Mouse (Mus musculus) large intestine, adult 2 months (tissue): ENCODE results near the gene Peli2. TPM values are rescaled to one million over a fixed set of nuclear protein-coding genes. Genes with fewer than 3 reads are reported as not detected.

ENCODE experiments used
- DNase-seq: peaks from one replicate; pipeline ENCODE4 v3.0.0-alpha.2; 2012; ENCODE audit warnings: low read depth, low spot score
- WGBS: fragments of 180-500 bp; shearing (Covaris S2); methylation state at CpG from one replicate; pipeline ENCODE4 v1.1.7; 2018; 5-methylcytosine and 5-hydroxymethylcytosine counted together
- polyA plus RNA-seq: library from polyadenylated mRNA; depleted of rRNA; stranded (reverse); fragments of >200 nt; gene quantifications from 2 replicates; pipeline ENCODE4 v1.2.3, GENCODE M21; 2012

Gene Peli2
- polyA plus RNA-seq, 1 experiment = 2.4 TPM

DNA sequence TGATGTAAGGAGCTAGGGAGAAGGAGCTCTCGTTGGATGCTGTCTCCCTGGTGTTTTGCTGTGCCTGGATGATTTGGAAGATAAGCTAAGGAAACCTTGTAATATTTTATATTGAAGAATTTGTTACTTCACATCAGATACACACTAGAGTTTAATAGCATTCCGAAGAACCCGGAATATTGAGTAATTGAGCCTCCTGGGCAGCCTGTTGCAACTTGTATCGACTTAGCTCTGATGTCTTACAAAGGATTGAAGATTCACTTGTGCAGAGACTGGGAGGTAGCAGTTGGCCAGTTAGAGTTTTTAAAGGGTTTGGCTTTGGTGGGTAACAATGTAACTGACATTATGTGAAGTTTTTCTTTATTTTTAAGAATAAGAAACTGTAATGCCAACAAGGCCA is 53.7 kb downstream of the Peli2 start:
- WGBS = 74% methylated on average over 4 of the region's 4 CpGs

DNA sequence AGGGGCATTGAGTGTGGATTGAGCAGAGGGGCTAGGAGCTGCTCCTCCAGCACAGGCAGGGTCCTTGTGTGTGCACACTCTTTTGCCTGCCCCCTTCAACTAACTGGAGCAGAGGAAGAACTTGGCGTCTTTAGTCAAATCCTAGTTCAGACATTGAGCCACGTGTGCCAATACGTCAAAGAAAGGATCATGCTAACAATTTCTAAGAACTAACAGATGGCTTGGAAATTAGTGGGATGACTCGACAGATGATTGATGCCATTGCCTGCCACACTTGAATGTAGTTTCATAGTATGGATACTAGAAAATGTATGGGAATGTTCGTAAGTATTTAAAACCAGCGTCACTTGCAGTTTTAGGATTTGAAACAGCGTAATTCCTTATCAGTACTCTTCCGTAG is 54.5 kb downstream of the Peli2 start:
- 96% methylated on average over 8 of the region's 8 CpGs for WGBS

More for the DNA sequence above, 53.7 kb downstream of the Peli2 start:
- DNase-seq = no peak

DNA sequence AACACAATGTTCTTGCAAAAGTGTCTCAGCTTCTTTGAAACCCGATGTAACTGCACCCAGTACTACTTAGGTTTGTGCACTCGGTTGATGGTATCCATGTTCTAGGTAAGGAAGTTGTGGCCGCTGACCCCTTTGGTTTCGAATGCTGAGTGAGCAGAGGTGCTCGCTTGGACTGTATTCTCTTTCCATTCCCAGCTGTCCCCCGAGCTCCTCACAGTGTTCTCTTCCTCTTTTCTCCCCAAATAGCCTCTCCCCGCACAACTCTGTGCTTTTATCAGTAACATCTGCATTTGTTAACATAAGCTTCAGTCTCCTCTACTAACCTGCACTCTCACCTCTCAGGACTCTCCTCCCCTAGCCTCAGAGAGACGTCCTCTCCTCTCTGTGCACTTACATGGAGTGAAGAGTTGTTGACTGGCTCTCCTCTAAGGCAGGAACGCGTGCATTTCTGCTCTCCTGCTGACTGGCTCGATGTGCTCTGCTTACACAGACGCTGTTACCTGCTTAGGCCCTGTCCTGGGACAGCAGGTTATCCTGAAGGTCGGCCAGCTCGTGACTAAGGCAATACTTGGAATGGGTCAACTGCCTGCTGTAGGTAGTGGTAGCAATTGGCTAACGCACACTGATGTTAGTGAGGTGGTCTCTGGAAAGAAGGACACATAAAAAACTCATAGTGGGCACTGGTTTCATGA is 57.8 kb downstream of the Peli2 start:
- 85% methylated on average over 15 of the region's 15 CpGs for WGBS
- DNase-seq = no peak

More for the DNA sequence above, 54.5 kb downstream of the Peli2 start:
- DNase-seq = no peak

DNA sequence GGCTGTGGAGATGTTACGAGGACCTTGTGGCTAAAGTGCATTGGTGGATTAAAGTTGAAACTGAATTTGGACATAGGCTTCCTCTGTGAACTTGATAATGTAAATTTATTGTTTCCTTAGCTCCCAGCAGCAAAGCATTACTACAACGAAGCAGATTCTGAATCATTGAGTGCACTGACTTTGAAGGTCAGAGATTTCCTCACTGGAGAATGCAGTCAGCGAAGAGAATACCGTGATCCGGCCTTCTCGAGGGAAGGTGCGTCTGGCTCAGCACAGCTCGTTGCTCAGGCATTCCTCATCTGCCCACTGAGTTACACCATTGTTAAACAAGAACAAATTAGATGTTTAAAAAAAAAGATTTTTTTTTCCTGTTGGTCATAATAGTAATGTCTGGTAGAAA is 58.4 kb downstream of the Peli2 start:
- no peak for DNase-seq
- WGBS = 87% methylated on average over 8 of the region's 8 CpGs

DNA sequence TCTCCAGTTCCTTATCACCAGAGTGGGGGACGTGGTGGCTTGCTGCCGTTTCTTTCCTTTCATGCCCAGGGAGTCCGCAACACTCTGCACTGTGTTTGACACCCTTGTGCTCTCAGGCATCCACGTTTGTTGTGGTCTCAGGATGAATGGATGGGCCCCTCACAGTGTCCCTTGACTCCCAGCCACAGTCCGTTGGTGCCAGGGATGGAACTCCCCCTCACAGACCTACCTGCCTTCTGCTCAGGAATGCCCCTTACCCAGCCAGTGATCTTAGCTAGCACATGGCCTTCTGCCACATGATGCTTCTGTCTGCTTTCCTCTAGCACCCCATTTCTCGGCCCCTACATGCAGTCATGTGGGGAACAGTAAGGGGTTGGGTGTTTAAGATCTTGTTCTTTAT is 65.7 kb downstream of the Peli2 start:
- WGBS = 91% methylated on average over 6 of the region's 6 CpGs
- DNase-seq = no peak

DNA sequence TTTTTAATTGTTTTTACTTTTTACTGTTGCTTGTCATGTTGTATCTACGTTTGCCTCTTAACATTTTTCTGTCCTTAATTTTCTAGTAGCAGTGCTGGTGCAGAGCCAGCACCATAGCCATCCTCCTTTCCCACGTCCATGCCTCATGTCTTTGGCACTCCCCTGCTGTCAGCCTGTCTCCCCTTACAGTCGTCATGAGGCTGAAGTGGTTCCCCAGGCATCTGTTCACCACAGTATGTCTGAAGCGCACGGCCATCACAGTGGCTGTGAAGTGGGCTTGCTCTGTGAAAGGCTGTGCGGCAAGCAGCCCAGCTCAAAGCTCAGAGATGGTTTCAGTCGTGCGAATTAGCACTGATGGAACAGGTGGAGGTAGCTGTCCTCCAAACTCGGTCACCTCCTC is 66.5 kb downstream of the Peli2 start:
- no peak for DNase-seq
- WGBS = 89% methylated on average over 9 of the region's 9 CpGs

DNA sequence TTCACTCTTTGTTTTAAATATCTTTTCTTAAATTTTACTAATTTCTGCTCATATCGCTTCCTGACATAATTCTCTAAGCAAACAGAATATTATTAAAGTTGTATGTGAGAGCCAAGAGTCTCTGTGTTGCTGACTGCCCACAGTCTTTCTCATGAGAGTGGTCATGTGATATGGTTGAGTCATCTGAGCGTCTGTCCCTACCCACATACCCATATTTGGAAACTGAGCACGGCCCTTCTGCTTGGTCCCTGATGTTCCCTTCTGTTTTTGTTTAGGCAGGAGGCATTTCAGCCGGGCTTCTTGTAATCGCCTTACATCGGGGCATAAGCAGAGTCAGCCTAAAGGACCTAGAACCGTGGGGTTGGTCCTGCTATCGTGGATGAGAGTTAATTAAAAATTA is 68.7 kb downstream of the Peli2 start:
- no peak for DNase-seq
- WGBS = 69% methylated on average over 8 of the region's 8 CpGs

DNA sequence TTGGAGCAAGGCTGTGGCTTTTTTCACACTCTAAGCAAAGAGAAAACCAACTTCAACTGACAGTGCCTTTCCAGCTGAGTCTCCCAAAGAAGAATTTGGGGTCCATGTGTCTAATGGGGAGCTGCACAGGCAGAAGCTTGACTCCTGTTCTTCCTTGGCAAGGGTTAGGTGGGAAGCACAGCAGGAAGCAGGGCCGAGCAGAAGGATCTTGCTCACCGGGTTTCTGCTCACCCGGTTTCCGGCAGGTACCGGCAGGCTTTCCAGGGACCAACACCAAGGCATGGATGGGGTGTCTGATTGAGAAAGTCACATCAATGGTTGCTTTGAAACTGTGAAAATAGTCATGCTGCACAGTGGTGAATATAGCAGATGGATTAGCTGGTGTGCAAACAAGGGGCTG is 70.3 kb downstream of the Peli2 start:
- DNase-seq = no peak
- WGBS = 79% methylated on average over 5 of the region's 5 CpGs

DNA sequence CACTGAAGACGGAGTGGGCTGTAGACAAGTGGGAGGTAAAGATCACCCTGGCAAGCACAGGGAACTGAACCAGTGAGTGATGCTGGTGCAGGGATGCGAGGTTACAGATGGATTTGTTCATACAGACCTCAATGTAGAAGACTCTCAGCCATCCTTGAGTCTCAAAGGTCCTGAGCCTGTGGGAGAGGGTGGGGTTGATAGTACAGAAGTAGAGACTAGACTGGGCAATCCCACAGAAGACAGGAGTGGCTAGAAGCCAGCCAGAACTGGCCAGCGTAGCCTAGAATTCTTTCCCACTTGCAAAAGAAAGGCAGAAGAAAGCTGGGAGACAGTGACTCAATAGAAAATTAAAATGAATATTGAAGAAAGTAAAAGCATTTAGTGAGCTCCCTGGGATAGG is 71.3 kb downstream of the Peli2 start:
- WGBS = 77% methylated on average over 3 of the region's 3 CpGs
- DNase-seq = no peak

DNA sequence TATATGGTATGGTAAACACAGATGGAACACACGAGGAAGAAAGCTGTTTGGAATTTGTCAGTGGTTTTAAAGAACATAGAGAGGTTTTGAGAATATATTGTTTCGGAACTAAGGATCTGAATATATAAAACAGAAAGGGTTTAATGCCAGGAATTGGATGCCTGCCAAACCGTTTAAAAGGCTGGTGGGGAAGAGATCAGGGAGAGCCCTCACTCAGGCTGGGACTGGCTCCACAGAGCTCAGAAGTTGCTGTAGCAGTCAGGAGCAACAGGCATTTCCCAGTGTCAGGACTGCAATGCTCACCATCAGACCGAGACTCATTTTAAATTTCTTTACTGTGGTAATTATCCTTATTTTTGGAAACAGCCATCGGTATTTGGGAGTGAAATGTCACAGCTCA is 76.2 kb downstream of the Peli2 start:
- 45% methylated on average over 5 of the region's 5 CpGs for WGBS

DNA sequence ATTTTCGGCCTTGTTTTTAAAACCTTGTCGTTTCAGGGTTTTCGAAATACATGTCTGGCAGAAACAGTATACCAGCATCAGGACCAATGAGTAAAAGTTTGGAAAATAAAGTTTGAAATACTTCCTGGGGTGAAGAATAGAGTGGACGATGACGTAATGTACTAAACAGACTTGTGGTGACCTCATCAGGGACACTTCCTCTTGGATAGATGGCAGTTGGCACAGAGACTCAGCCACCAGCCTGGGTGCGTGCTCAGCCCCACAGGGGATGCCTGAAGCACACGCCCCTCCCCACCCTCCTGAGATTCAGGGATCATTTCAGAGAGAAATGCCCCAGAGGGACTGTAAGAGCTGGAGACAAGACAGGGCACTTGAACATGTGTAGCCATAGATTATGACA is 76.7 kb downstream of the Peli2 start:
- no peak for DNase-seq
- 46% methylated on average over 7 of the region's 7 CpGs for WGBS

More for the DNA sequence above, 76.2 kb downstream of the Peli2 start:
- DNase-seq = no peak

DNA sequence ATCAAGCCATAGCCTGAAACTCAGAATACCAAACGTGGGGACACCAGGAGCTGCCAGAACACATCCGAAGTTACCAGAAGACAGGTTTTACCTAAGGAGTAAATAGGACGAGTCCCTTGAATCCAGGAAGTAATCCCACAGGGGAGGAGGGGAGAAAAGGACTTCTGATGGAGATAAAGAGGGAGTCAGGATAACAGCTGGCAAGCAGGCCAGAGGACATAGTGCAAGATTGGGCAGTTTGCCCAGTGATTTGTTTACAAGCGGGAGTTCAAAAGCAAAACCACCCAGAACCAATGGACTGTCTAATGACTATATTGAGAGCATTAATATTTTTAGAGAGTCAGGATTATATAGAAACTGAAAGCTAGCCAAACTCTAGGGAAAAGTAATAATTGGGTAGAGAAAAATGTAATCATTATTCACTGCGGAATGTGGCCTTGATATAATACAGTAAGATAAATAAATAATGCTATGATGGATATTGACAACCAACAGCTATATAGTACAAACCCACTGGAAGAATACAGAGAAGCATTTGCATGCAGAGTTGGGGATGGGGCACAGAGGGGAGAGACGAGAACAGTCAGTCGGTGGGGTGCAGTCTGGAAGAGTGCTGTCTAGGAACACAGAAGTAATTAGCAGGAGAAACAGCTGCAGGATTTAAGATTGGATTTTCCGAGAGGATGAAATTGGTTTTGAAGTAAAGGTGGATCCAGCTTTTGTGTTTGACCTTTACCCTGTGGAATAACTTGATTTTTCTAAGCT is 77.7 kb downstream of the Peli2 start:
- 44% methylated on average over 8 of the region's 8 CpGs for WGBS
- no peak for DNase-seq

DNA sequence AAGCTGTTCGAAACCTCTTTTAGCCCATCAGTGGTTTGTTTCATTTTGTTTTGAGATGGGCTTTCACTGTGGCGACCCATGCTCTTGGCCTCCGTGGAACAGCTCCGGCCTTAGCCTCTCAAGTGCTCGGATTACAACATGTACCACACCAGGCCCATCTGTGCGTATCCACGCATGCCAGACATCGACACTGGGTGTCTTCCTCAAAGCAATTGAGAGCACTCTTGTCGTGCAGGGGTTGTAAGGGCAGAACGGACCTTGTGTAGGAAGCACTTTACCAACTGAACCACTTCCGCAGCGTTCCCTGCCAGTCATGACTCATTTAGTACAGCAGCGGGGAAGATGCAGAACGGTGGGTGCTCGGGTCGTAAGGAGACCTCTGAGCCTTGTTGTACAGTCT is 78.3 kb downstream of the Peli2 start:
- DNase-seq = no peak
- WGBS = 68% methylated on average over 16 of the region's 16 CpGs

DNA sequence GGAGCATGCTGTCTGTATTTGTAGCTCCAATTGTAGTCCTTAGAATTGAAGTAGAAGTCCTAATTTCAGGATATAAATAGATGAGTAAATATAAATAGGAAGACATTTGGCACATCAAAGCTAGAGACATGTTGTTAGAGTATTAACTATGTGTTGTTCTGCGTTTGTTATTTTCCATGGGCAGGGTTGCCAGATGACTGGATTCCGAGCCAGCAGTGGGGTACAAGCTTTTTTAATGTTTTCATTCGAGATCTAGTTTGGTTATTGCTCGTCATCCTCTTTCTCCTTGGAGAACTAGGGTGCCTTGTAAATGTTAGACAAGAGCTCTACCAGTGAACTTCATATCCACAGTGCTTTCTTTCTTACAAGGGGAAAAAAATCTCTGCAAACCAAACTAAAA is 78.9 kb downstream of the Peli2 start:
- DNase-seq = no peak
- WGBS = 69% methylated on average over 4 of the region's 4 CpGs

DNA sequence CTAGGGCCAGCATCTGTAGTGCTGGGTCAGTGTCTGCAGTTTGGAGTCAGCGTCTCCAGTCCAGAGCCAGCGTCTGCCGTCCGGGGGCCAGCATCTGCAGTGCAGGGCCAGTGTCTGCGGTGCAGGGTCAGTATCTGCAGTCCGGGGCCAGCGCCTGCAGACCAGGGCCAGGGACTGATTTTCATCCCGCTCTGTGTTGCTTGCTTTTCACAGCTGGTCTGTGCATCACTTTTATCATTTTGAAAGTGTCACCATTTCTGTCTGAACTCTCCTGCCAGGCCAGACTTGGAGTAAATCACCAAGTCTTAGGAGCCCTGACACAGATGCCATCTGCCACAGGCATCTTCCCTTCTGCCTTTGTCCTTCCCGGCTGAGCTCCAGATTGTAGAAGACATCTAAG is 79.7 kb downstream of the Peli2 start:
- 88% methylated on average over 9 of the region's 9 CpGs for WGBS
- no peak for DNase-seq

DNA sequence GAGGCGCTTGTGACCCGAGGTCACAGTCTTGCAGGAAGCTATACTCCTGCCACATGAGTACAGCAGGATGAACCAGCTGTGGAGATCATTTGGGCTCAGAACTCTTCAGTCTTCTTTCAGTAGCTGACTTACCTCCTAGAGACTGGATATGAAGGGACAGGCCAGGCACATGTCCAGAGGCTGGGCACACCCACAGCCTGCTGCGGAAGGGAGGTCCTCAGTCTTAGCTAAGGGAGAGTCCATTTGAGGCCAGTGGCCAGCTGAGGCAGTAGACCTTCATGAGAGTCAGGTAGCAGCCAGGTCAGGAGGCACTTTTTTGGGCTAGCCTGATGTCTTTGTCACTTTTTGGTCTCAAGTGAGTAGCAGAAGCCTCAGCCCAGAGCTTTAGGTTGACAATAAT is 80.2 kb downstream of the Peli2 start:
- WGBS = 76% methylated on average over 3 of the region's 3 CpGs
- DNase-seq = no peak

DNA sequence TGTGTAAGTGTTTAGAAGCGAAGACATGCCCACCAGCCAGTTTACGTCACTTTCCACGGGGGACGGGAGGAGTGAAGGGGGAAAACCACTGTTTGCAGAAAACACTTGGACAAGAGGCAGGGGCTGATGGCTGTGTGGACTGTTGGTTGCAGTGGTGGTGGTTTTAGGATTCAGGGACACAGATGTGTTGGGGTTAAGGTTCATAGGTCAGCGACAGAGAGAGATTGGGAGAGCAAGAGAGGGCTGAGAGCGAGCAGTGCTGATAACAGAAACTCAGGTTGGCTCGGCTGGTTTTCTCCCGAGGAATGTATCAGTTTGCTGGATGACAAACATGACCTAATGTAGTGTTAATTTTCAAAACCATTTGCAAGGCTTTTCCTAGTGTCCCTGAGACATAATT is 80.8 kb downstream of the Peli2 start:
- 84% methylated on average over 8 of the region's 8 CpGs for WGBS
- DNase-seq = no peak

DNA sequence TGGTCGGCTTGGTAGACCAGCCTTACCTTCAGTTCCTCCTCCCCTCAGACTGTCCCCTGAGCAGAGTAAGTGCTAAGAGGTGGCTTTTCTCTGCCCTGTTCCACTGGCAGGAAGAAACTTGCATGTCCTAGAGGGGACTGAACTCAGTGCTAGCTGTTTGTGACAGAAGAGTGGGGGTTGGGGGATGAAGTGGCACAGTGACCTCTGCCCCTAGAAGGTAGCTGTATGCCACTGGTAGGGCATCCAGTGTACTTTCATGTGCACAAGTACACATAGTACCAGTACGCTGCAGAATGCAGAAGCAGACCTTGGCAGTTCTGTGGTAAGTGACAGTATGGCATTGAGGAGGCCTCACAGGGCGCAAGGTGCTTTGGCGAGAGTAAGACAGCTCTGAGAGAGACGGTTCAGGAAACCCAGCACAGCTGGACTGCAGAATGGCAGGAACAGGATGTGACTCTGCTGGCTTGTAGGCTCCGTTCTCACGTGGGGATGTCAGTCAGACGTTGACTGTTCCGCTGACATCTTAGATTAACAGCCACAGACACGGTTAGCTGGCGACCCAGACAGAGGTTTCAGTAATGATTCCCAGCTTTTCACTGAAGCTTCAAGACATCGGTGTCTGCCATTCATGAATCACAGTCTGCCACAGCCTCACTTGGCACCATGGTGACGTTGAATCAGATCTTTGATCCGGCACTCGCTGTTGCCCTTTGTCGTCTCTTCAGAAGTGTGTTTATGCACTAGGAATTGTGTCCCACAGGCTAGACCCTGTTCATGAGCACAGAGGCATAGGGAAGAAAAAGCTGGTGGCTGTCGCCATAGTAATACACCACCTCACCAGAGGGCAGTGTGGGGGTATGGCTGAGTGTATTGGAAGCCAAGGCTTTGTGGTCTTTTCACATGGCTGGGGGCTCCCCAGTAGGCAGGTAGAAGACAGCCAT is 81.7 kb downstream of the Peli2 start:
- WGBS = 83% methylated on average over 17 of the region's 17 CpGs
- DNase-seq = no peak

DNA sequence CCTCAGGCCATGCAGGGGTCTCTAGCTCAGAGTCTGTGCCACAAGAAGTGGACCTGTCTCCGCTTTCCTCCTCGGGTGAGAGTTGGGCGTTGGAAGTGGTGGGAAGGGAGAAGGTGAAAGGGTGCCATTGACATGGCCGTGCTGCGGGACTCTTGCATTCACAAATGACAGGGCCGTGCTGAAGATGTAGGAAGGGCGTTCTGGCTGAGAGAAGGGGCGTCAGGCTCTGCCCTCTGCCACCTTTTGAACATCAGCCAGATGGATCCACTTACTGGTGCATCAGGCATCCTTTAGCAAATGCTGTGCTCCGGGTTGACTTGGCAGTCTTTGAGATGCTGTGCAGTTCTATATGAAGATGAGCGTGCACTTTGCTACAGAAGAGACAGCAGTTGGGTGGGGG is 84.4 kb downstream of the Peli2 start:
- DNase-seq = no peak
- WGBS = 85% methylated on average over 10 of the region's 10 CpGs

DNA sequence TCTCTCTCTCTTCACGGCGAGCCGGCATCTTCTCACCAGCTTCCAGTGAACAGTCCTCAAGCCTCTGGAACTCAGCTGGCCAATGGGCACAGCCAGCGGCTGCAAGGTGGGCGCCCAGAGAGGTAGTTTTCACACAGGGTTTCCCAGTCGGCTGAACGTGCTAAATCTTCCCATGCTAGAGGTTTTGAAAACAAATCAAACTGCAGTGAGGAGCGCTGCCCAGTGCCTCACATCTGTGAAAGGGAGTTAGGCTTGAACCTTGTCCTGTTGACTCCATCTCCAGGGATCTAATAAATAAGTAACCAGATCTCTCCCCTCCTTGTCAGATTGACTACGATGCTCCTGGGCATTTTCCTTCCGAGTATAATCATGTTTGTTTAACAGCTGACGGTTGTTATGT is 85.0 kb downstream of the Peli2 start:
- DNase-seq = no peak
- 34% methylated on average over 11 of the region's 11 CpGs for WGBS
